Mouse (Mus musculus) heart, embryonic 13.5 days (tissue): ENCODE data around the gene Olfr965. TPM values are rescaled to one million over a fixed set of nuclear protein-coding genes. Genes with fewer than 3 reads are reported as not detected.

Source experiments
- ATAC-seq: fragments of 200-750 bp; cut with Nextera tagmentation; 2 replicates; pipeline ENCODE4 v1.8.0; 2017; ENCODE audit warnings: moderate TSS enrichment; ENCODE audit not compliant: insufficient number of reproducible peaks, low FRiP score, low TSS enrichment; ENCODE audit errors: extremely low read depth
- H3K27ac ChIP-seq: fragments of 300-500 bp; sonication (generic); replicated peaks from 2 replicates; pipeline ENCODE4 v1.5.1; 2015; ENCODE audit warnings: moderate library complexity, mild to moderate bottlenecking, inconsistent platforms
- H3K27me3 ChIP-seq: fragments of 300-500 bp; sonication (generic); replicated peaks from 2 replicates; pipeline ENCODE4 v1.6.1; 2015; ENCODE audit warnings: mild to moderate bottlenecking, inconsistent platforms
- H3K36me3 ChIP-seq: fragments of 300-500 bp; sonication (generic); 2 replicates; pipeline ENCODE4 v1.6.1; 2015; ENCODE audit warnings: mild to moderate bottlenecking, inconsistent platforms
- H3K4me1 ChIP-seq: fragments of 300-500 bp; sonication (generic); 2 replicates; pipeline ENCODE4 v1.6.1; 2015; ENCODE audit warnings: inconsistent platforms
- H3K4me2 ChIP-seq: fragments of 300-500 bp; sonication (generic); 2 replicates; pipeline ENCODE4 v1.6.1; 2015; ENCODE audit warnings: inconsistent platforms, mild to moderate bottlenecking, moderate library complexity
- H3K4me3 ChIP-seq: fragments of 300-500 bp; sonication (generic); 2 replicates; pipeline ENCODE4 v1.5.1; 2015; ENCODE audit warnings: moderate library complexity, mild to moderate bottlenecking, inconsistent platforms
- H3K9ac ChIP-seq: fragments of 300-500 bp; sonication (generic); 2 replicates; pipeline ENCODE4 v1.6.1; 2015; ENCODE audit warnings: inconsistent platforms, mild to moderate bottlenecking, moderate library complexity
- H3K9me3 ChIP-seq: fragments of 300-500 bp; sonication (generic); 2 replicates; pipeline ENCODE4 v1.6.1; 2016; ENCODE audit warnings: inconsistent platforms
- WGBS: fragments of 180-500 bp; shearing (Covaris S2); methylation state at CpG from one replicate; pipeline ENCODE4 v1.1.7; 2015; ENCODE audit warnings: mixed read lengths; 5-methylcytosine and 5-hydroxymethylcytosine counted together
- polyA plus RNA-seq: library from polyadenylated mRNA; unstranded; fragments of >200 nt; fragmentation: Nextera tagmentation; extraction: Ambion mirVana; gene quantifications from 2 replicates; pipeline ENCODE4 v1.2.1, GENCODE M21; 2015

Gene Olfr965
- polyA plus RNA-seq, 1 experiment from 2014 or later = not detected

- Histone ChIP-seq H3K9ac (no peak overlapping the region), H3K36me3 (no peaks in the 10 kb centered on the region), H3K27ac (no peak overlapping the region), H3K4me2 (no peak overlapping the region), H3K4me1 (no peaks in the 10 kb centered on the region), H3K9me3 (no peaks in the 10 kb centered on the region), H3K4me3 (no peak overlapping the region), H3K27me3 (no peaks in the 10 kb centered on the region)
- no peak for ATAC-seq
- WGBS = 69% methylated on average over 1 of the region's 1 CpGs
Measured at GRCm38 (mm10) chr9:39746428-39746827, 35.3 kb downstream of the Olfr965 start.

Other genes with a start within 250 kb of the Olfr965 start
- not detected in 2 replicates for gene Olfr955, start 239.4 kb upstream of the Olfr965 start, polyA plus RNA-seq
- not detected in 2 replicates for gene Olfr44, start 217.4 kb upstream of the Olfr965 start, polyA plus RNA-seq
- gene Olfr957, start 195.5 kb upstream of the Olfr965 start, polyA plus RNA-seq = not detected in 2 replicates
- not detected in 2 replicates for gene Olfr958, start 157.3 kb upstream of the Olfr965 start, polyA plus RNA-seq
- not detected in 2 replicates for gene Olfr959, start 135.8 kb upstream of the Olfr965 start, polyA plus RNA-seq
- gene AW551984, start 107.0 kb upstream of the Olfr965 start, polyA plus RNA-seq = 10.3 and 10.8 TPM in 2 replicates
- gene Olfr148, start 100.7 kb upstream of the Olfr965 start, polyA plus RNA-seq = not detected in 2 replicates
- not detected in 2 replicates for gene Olfr960, start 90.0 kb upstream of the Olfr965 start, polyA plus RNA-seq
- gene Olfr961, start 66.3 kb upstream of the Olfr965 start, polyA plus RNA-seq = not detected in 2 replicates
- not detected in 2 replicates for gene Olfr963, start 44.1 kb upstream of the Olfr965 start, polyA plus RNA-seq
- not detected in 2 replicates for gene Olfr149, start 4.2 kb upstream of the Olfr965 start, polyA plus RNA-seq
- gene Olfr150, start 19.6 kb downstream of the Olfr965 start, polyA plus RNA-seq = not detected in 2 replicates
- gene Olfr967, start 34.9 kb downstream of the Olfr965 start, polyA plus RNA-seq = not detected in 2 replicates
- gene Olfr968, start 71.9 kb downstream of the Olfr965 start, polyA plus RNA-seq = not detected in 2 replicates
- not detected in 2 replicates for gene Olfr969, start 79.6 kb downstream of the Olfr965 start, polyA plus RNA-seq
- not detected in 2 replicates for gene Olfr970, start 97.5 kb downstream of the Olfr965 start, polyA plus RNA-seq
- not detected in 2 replicates for gene Olfr971, start 125.5 kb downstream of the Olfr965 start, polyA plus RNA-seq
- gene Olfr972, start 155.1 kb downstream of the Olfr965 start, polyA plus RNA-seq = not detected in 2 replicates
- gene Olfr229, start 196.0 kb downstream of the Olfr965 start, polyA plus RNA-seq = not detected in 2 replicates
- gene Olfr974, start 226.1 kb downstream of the Olfr965 start, polyA plus RNA-seq = not detected in 2 replicates
- not detected in 2 replicates for gene Olfr975, start 240.7 kb downstream of the Olfr965 start, polyA plus RNA-seq
- gene Olfr976, start 249.8 kb downstream of the Olfr965 start, polyA plus RNA-seq = not detected in 2 replicates